8 mouse cellular contexts compared by ENCODE assay signal in the genomic region with DNA sequence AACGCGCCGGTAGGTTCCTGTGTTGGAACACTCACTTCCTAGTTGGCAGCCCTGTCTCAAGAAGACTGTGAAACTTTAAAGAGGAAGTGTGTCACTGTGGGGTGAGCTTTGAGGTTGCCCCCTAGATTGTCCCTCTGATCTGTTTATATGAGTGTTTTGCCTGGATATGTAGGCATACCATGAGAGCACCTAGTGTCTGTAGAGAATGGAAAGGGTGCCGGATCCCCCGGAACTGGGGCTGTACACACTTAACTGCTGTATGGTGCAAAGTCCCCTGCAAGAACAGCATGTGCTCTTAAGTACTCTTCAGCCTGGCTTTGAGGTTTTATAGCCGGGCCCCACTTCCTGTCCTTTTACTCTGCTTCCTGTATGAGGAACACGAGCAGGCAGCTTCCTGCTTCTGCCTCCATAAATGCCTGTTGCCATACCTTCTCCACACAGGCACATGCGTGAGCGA.
DNase-seq lines count a peak whose midpoint lies in the region; ATAC-seq lines count a peak whose summit lies in the region.

No protein-coding gene starts in this region.

- no peak for ATAC-seq in kidney, embryonic 16.5 days (ENCODE audit: low FRiP score, low TSS enrichment)
- ATAC-seq in megakaryocyte progenitor cell, adult 5-6 weeks (replicated peaks; ENCODE audit: poor library complexity): peak; percentile 75
- no peak for ATAC-seq in midbrain, embryonic 13.5 days

- H3K9me3 ChIP-seq in kidney, embryonic 16.5 days (ENCODE audit: low read length): no peaks in the 10 kb centered on the region
- no peaks in the 10 kb centered on the region for H3K9me3 ChIP-seq in midbrain, embryonic 13.5 days

- peaks cover 40% of the 10 kb centered on the region for H3K4me1 ChIP-seq in kidney, embryonic 16.5 days (ENCODE audit: insufficient read depth, low read length)
- H3K4me1 ChIP-seq in midbrain, embryonic 13.5 days (replicated peaks): 0 out of 2 replicates have a peak, but pooled peaks cover 2% of the 10 kb centered on the region

- peak overlapping the region; percentile 52; the same call in 1 of the 2 replicates for H3K27ac ChIP-seq in kidney, embryonic 16.5 days (ENCODE audit: low read length)
- H3K27ac ChIP-seq in midbrain, embryonic 13.5 days: no peak overlapping the region

- no peak overlapping the region for H3K4me3 ChIP-seq in kidney, embryonic 16.5 days (ENCODE audit: low read length)
- H3K4me3 ChIP-seq in midbrain, embryonic 13.5 days (replicated peaks): no peak overlapping the region

- 81% methylated on average over 9 of the region's 9 CpGs for WGBS in kidney, embryonic 16.5 days
- 96% methylated on average over 9 of the region's 9 CpGs for WGBS in midbrain, embryonic 13.5 days

- DNase-seq in 416B (ENCODE audit: low read depth): peak; percentile 97
- peak; percentile 22 for DNase-seq in brain, adult 2 months (ENCODE audit: low read depth, low spot score)
- peak; percentile 72 for DNase-seq in thymus, postnatal 4 days
- DNase-seq in layer of hippocampus, postnatal 36 days: no peak
- no peak for DNase-seq in layer of hippocampus, postnatal 10 days (ENCODE audit: low spot score in 2 of 2)

- H3K36me3 ChIP-seq in kidney, embryonic 16.5 days (ENCODE audit: insufficient read depth, low read length): no peaks in the 10 kb centered on the region
- no peaks in the 10 kb centered on the region for H3K36me3 ChIP-seq in midbrain, embryonic 13.5 days

- H3K4me2 ChIP-seq in kidney, embryonic 16.5 days (replicated peaks; ENCODE audit: low read depth, low read length): no peak overlapping the region
- no peak overlapping the region for H3K4me2 ChIP-seq in midbrain, embryonic 13.5 days (replicated peaks)

- H3K27me3 ChIP-seq in kidney, embryonic 16.5 days (ENCODE audit: insufficient read depth, low read length): no peaks in the 10 kb centered on the region
- no peaks in the 10 kb centered on the region for H3K27me3 ChIP-seq in midbrain, embryonic 13.5 days

- H3K9ac ChIP-seq in kidney, embryonic 16.5 days (replicated peaks; ENCODE audit: low read length): no peak overlapping the region
- H3K9ac ChIP-seq in midbrain, embryonic 13.5 days (replicated peaks): no peak overlapping the region

Comparison
In these comparisons a context has a peak if more than half of its experiments do, and no peak if none do; other contexts are left out.
1. DNase-seq: peak in 416B (single experiment), brain, adult 2 months (single experiment) and thymus, postnatal 4 days (single experiment); none in layer of hippocampus, postnatal 36 days (0 of 2) and layer of hippocampus, postnatal 10 days (0 of 2).